Mouse (Mus musculus) cerebellum, adult 2 months (tissue): Measurements from ENCODE around the gene Eapp.

Experiments
- CTCF ChIP-seq: fragments of 200-500 bp; IDR thresholded peaks from 2 replicates; pipeline ENCODE4 v1.5.1; 2011; ENCODE audit warnings: low read depth, mild to moderate bottlenecking, control low read depth, low read length, moderate library complexity, borderline replicate concordance; ENCODE audit not compliant: insufficient read depth
- POLR2A ChIP-seq: fragments of 200-500 bp; IDR thresholded peaks from 2 replicates; pipeline ENCODE4 v1.6.1; 2011; ENCODE audit warnings: low read length, control low read depth, borderline replicate concordance; ENCODE audit not compliant: insufficient read depth

GRCm38 (mm10) chr12:54652346-54652745, 43.4 kb downstream of the Eapp start:
- TF ChIP-seq POLR2A (no peak), CTCF (no peak)
